Mouse (Mus musculus) testis, adult 2 months (tissue): ENCODE results near the gene Kcnb1.

Experiments used
- CTCF ChIP-seq: fragments of 200-500 bp; IDR thresholded peaks from 2 replicates; pipeline ENCODE4 v1.5.1; 2012; ENCODE audit warnings: low read depth, mild to moderate bottlenecking, inconsistent platforms, low read length, moderate library complexity; ENCODE audit not compliant: control insufficient read depth, insufficient read depth, insufficient replicate concordance
- POLR2A ChIP-seq: fragments of 200-500 bp; IDR thresholded peaks from 2 replicates; pipeline ENCODE4 v1.6.1; 2012; ENCODE audit warnings: low read depth, mild to moderate bottlenecking, inconsistent platforms, low read length, moderate library complexity; ENCODE audit not compliant: control insufficient read depth

GRCm38 (mm10) chr2:167186544-167186943, 3.4 kb downstream of the Kcnb1 start:
- TF ChIP-seq CTCF (no peak), POLR2A (no peak)
